Mouse (Mus musculus): ENCODE measurements around the gene C5ar2.

Gene C5ar2

DNA sequence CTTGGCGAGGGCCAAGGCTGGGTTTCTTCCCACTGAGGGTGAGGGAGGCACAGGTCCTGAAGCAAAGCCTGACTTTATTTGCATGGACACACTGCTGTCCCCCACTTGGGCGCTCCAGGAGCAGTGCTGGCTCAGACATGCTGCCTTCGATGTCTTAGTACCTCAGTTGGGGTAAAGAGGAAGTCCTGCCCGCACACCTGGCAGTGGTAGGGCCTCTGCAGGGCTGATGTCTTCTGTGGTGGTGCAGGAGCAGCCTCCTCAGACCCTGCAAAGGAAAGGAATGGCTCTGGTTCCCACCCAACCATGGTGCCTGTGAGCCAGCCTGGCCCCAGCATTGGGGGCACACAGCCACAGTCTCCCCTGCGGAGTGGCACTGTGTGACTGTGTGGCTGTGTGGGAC, 46.8 kb downstream of the C5ar2 start:
- DNase-seq, result no peak

DNA sequence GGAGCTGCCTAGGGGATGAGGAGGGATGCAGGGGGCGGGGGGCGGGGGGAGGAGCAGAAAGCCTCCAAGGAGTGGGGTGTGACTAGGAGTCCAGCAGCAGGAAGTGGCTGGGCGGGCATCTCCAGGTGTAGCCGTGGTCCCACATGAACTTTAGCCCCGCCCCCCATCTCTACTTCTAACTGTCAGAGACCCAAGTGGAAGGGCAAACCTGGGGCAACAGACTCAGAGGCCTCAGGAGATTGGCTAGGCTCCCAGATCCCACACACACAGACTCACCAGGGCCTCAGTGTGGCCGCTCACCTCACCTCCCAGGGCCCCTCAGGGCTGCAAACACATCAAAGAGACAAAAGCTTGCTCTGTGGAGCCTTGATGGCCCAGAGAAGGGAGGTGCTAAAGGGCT, 47.3 kb downstream of the C5ar2 start:
- DNase-seq, result no peak

DNA sequence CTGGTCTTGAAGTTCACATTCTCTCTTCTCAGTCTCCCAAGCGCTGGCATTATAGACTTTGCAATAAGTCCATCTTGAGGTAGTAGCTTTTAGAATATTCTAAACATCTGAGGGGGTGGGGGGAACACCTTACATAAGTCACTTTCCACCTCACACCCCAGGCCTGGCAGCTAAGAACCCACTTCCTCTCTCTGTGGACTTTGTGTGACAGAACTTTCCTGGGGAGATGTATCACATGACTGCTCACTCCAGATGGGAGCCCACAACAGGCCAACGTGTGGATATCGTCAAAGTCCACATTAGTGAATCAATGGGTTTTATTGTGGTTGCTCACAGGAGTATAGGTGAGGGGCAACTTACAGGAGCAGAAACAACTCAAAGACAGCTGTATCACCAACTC, 50.3 kb downstream of the C5ar2 start:
- DNase-seq, result no peak

DNA sequence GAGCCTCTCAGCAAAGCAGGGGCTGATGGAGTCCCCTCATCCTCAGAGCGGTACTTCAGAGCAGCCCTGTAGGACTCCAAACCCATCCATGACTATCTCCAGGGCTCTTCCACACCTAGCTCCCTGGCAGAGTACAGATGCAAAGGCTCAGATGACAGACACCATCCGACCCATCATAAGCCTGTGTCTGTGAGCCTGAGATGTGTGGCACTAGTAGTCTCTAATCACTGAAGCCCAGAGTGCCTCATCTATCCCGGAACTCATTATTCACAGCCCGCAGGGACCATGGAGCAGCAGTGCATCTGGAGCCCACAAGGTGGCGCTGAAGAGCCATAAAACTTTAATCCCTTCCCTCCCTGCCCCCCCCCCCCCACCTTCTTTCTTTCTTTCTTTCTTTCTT, 51.6 kb downstream of the C5ar2 start:
- peak; percentile 76 for DNase-seq

DNA sequence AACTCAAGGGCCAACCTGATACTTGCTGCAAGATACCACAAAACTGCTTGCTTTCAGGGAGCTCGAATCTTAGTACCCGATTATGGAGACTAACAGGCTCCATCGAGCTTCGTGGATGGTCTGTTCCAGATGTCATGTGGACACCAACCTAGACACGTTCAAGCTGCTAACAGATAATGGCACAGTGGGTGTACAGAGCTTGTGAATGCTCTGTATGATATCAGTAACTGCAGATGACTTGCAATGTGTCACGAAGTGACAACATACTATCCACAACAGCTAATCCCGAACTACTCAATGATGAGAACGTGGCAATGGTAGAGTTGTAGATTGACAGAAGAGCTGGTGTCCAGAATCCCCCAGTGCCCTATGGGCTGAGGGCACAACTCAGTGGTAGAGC, 56.5 kb downstream of the C5ar2 start:
- no peak for DNase-seq

Data from liver (tissue).